Mouse (Mus musculus) E14TG2a.4 (cell line): Measurements from ENCODE around the gene Mef2c.
A peak's percentile ranks its signal among the peaks of the same experiment; 100 is the strongest.

Experiments
- H3K27me3 ChIP-seq: 2 replicates; pipeline ENCODE4 v1.6.1; 2014; ENCODE audit warnings: low read length, control low read depth; ENCODE audit not compliant: insufficient read depth
- H3K36me3 ChIP-seq: 2 replicates; pipeline ENCODE4 v1.6.1; 2014; ENCODE audit warnings: low read length, control low read depth; ENCODE audit not compliant: insufficient read depth
- H3K4me1 ChIP-seq: replicated peaks from 2 replicates; pipeline ENCODE4 v1.6.1; 2014; ENCODE audit warnings: low read depth, low read length, control low read depth
- H3K4me3 ChIP-seq: replicated peaks from 2 replicates; pipeline ENCODE4 v1.5.1; 2014; ENCODE audit warnings: mild to moderate bottlenecking, low read length
- H3K9me3 ChIP-seq: 2 replicates; pipeline ENCODE4 v1.6.1; 2014; ENCODE audit warnings: low read length, control low read depth
- CTCF ChIP-seq: conservative IDR thresholded peaks from 2 replicates; pipeline ENCODE4 v1.5.1; 2014; ENCODE audit warnings: low read length
- NANOG ChIP-seq: IDR thresholded peaks from 2 replicates; pipeline ENCODE4 v1.6.1; 2014; ENCODE audit warnings: borderline replicate concordance, low read length, mixed read lengths
- POU5F1 ChIP-seq: IDR thresholded peaks from 2 replicates; pipeline ENCODE4 v1.6.1; 2014; ENCODE audit warnings: low read length, borderline replicate concordance

Mef2c gene

DNA sequence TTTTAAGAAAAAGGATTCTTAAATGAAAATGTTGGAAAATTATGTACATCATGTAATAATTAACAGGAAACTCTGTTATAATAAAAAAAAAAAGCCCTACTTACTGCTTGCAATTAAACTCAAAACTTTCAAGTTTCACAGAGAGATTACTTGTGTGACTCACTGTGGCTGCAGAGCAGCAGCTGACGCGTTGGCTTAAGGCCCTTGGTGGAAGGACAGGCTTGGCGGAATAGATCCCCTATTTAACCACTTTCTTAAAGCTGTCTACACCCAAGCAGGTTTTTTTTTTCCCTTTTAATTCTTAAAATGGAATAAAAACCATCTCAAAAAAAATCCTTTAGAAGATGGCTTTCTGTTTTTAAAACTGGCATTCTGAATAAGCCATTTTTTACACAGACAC is 100.5 kb downstream of the Mef2c start:
- Histone ChIP-seq H3K4me3 (no peak overlapping the region), H3K36me3 (no peaks in the 10 kb centered on the region), H3K4me1 (no peaks in the 10 kb centered on the region), H3K9me3 (no peaks in the 10 kb centered on the region), H3K27me3 (no peaks in the 10 kb centered on the region)
- no peak for TF ChIP-seq NANOG
- TF ChIP-seq CTCF = no peak
- TF ChIP-seq POU5F1 = no peak

GRCm38 (mm10) chr13:83604785-83605184 is 101.0 kb downstream of the Mef2c start:
- H3K36me3 ChIP-seq = no peaks in the 10 kb centered on the region
- no peak overlapping the region for H3K4me3 ChIP-seq
- no peaks in the 10 kb centered on the region for H3K9me3 ChIP-seq
- H3K27me3 ChIP-seq = no peaks in the 10 kb centered on the region
- no peaks in the 10 kb centered on the region for H3K4me1 ChIP-seq
- TF ChIP-seq NANOG (peak; percentile 52; the same call in 1 of the 2 replicates), POU5F1 (no peak)

GRCm38 (mm10) chr13:83607883-83608581 is 104.2 kb downstream of the Mef2c start:
- H3K4me1 ChIP-seq = no peaks in the 10 kb centered on the region

DNA sequence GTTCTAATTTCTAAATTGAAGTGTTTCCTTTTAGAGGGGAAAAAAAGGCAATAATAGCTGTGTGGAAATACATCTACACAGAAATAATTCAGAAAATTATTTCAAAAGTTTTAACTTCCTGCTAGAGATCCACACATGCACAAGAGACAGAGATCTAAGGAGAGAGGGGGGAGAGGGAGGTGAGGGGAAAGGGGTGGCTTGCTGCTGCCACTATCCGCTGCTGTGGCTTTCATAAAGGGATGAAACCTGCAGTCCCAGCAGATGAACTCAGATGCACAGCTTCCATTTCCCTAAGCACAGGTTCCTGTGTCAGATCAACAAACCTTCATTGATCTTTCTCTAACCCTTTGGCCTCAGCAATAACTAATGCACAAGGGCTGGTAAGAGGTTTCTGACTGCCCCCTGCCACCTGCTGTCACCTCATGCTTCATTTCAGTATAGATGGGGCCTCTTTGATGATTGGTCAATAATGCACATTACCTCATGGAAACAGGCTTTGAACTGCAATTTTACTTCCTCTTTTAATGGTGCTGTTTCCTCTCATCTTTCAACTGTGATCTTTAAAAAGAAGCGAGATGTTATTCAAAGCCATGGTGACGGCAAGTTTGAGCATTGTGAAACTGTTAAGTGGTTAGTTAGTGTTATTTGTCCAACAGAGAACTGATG is 105.2 kb downstream of the Mef2c start:
- H3K27me3 ChIP-seq = no peaks in the 10 kb centered on the region
- TF ChIP-seq NANOG (no peak), POU5F1 (no peak), CTCF (no peak)
- H3K36me3 ChIP-seq = no peaks in the 10 kb centered on the region
- H3K9me3 ChIP-seq = no peaks in the 10 kb centered on the region
- H3K4me1 ChIP-seq = no peaks in the 10 kb centered on the region
- H3K4me3 ChIP-seq = no peak overlapping the region

More at GRCm38 (mm10) chr13:83607883-83608581, 104.2 kb downstream of the Mef2c start:
- TF ChIP-seq POU5F1 (no peak), CTCF (no peak), NANOG (no peak)
- Histone ChIP-seq H3K36me3 (no peaks in the 10 kb centered on the region), H3K4me3 (no peak overlapping the region), H3K9me3 (no peaks in the 10 kb centered on the region), H3K27me3 (no peaks in the 10 kb centered on the region)

GRCm38 (mm10) chr13:83609517-83609878 is 105.7 kb downstream of the Mef2c start:
- Histone ChIP-seq H3K4me3 (no peak overlapping the region), H3K27me3 (no peaks in the 10 kb centered on the region), H3K36me3 (no peaks in the 10 kb centered on the region), H3K4me1 (no peaks in the 10 kb centered on the region), H3K9me3 (no peaks in the 10 kb centered on the region)
- TF ChIP-seq NANOG (no peak), POU5F1 (no peak), CTCF (no peak)

- H3K9me3 ChIP-seq = no peaks in the 10 kb centered on the region
- TF ChIP-seq CTCF (no peak), NANOG (no peak), POU5F1 (no peak)
- no peak overlapping the region for H3K4me3 ChIP-seq
- H3K4me1 ChIP-seq = no peaks in the 10 kb centered on the region
- H3K27me3 ChIP-seq = no peaks in the 10 kb centered on the region
- H3K36me3 ChIP-seq = no peaks in the 10 kb centered on the region
These were observed 106.3 kb downstream of the Mef2c start for GRCm38 (mm10) chr13:83610124-83610523.

- no peak for TF ChIP-seq CTCF
- no peak for TF ChIP-seq NANOG
These were observed 108.4 kb downstream of the Mef2c start for GRCm38 (mm10) chr13:83612195-83612594.

GRCm38 (mm10) chr13:83615875-83616274 is 112.0 kb downstream of the Mef2c start:
- Histone ChIP-seq H3K9me3 (no peaks in the 10 kb centered on the region), H3K4me1 (no peaks in the 10 kb centered on the region), H3K36me3 (no peaks in the 10 kb centered on the region), H3K27me3 (no peaks in the 10 kb centered on the region), H3K4me3 (no peak overlapping the region)
- no peak for TF ChIP-seq NANOG
- no peak for TF ChIP-seq CTCF
- TF ChIP-seq POU5F1 = no peak

More at GRCm38 (mm10) chr13:83612195-83612594, 108.4 kb downstream of the Mef2c start:
- H3K4me3 ChIP-seq = no peak overlapping the region
- no peaks in the 10 kb centered on the region for H3K27me3 ChIP-seq
- no peaks in the 10 kb centered on the region for H3K9me3 ChIP-seq
- H3K36me3 ChIP-seq = no peaks in the 10 kb centered on the region
- no peaks in the 10 kb centered on the region for H3K4me1 ChIP-seq

GRCm38 (mm10) chr13:83624651-83625050 is 120.8 kb downstream of the Mef2c start:
- H3K4me1 ChIP-seq = no peaks in the 10 kb centered on the region
- no peaks in the 10 kb centered on the region for H3K9me3 ChIP-seq
- TF ChIP-seq POU5F1 (no peak), CTCF (no peak), NANOG (no peak)
- H3K4me3 ChIP-seq = no peak overlapping the region
- no peaks in the 10 kb centered on the region for H3K36me3 ChIP-seq
- no peaks in the 10 kb centered on the region for H3K27me3 ChIP-seq
